Mouse (Mus musculus): ENCODE results near the gene Msln. TPM values are rescaled to one million over a fixed set of nuclear protein-coding genes. Genes with fewer than 3 reads are reported as not detected.

Gene Msln
- polyA plus RNA-seq, 1 experiment from 2014 or later, result 0.24 TPM

DNA sequence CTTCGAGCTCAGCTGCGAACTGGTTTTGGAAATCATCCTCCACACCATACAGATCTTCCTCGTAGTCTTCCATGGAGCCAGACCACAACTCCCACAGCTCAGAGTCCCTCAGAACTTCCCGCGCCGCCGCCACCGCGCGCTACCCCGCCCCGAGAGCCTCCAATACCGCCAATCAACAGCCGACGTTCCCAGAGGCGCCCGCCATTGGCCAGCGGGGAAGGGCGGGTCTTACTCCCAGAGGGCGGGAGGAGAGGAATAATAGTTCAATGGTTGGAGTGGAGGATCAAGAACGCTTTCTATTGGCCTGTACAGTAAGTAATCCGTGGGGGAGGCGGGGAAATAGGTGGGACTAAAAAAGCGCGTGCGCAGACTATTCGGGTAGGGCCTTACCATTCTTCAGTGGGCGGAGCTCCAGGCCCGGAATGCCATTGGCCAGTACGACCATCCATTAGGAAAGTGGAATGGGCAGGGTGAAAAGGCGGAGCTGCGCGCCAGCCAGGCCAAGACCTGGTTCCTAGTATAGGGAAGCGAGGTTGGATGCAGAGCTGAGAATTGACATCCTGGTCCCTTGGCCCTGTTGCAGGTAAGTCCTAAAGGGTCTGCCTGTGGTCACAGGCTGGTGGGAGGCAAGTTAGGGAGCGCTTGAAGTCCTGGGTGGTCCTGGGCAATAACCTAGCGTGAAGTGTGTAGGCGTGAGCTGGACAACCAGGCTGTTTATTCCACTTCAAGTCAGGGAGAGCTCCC, 26.7 kb downstream of the Msln start, which contains the start of the genes Chtf18 and Rpusd1:
TSS of gene Chtf18 (minus strand) at position 155 of the 744 bp plus-strand sequence.
TSS of gene Rpusd1 (plus strand) at position 406 of the 744 bp plus-strand sequence.
- H3K27me3 ChIP-seq (ENCODE audit: control insufficient read depth, insufficient read depth, low read length), result no peaks in the 10 kb centered on the region
- peaks cover 7% of the 10 kb centered on the region; the same call in 1 of the 2 replicates for H3K36me3 ChIP-seq (ENCODE audit: control insufficient read depth, insufficient read depth, low read length)
- peak; percentile 97 for DNase-seq (ENCODE audit: low spot score)
- peaks cover 13% of the 10 kb centered on the region for H3K4me1 ChIP-seq (ENCODE audit: control insufficient read depth, insufficient read depth, low read length)
- peak within 1 kb of the TSS; percentile 79 for H3K9ac ChIP-seq (ENCODE audit: low read length)
- H3K27ac ChIP-seq (replicated peaks; ENCODE audit: low read depth, low read length), result no peak within 1 kb of the TSS
- no peaks in the 10 kb centered on the region for H3K9me3 ChIP-seq (ENCODE audit: control insufficient read depth, low read length)
- peak within 1 kb of the TSS; percentile 80 for H3K4me3 ChIP-seq (ENCODE audit: low read depth, low read length)
- H3K4me2 ChIP-seq (ENCODE audit: low read depth, severe bottlenecking), result peak within 1 kb of the TSS; percentile 97
- WGBS, result under 1% methylated on average over 37 of the region's 37 CpGs
- peak; percentile 97 for ATAC-seq (ENCODE audit: insufficient number of reproducible peaks, low FRiP score, low TSS enrichment, low read depth)

DNA sequence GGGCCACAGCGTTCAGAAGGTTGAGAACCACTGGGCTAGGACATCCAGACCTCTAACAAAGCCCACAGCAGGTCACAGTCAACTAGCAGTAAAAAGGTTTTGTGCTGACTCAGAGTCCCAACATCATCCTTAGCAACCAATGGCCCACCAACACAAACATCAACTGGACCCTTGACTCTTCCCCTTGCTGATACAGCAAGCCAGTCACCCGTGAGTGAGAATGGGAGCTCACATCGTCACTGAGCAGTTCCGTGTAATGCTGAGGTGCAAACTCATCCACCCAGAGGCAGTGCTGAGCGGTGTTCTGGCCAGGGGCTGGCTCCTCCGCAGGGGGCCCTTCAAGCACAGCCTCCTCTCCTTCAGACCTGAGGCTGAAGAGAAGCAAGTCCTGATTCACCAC, 28.9 kb downstream of the Msln start:
- H3K4me3 ChIP-seq (ENCODE audit: low read depth, low read length), result no peak overlapping the region

DNA sequence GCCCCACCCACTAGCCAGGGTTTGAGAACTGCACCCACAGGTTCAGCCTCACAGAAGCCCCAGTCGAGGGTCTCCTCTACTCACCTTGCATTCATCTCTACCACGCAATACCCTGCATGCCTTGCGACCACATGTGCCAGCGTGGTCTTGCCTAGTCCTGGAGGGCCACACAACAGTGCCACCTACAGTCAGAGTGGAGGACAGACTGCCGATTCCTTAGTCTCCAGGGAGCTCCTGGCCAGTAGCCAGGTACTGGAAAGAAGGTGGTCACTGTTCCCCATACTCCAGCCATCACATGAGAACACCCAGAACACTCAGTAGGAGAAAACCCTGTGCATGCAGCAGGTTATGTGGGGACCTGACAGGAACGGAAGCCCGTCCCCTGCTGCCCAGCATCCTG, 30.3 kb downstream of the Msln start:
- no peak overlapping the region for H3K27ac ChIP-seq (replicated peaks; ENCODE audit: low read depth, low read length)
- 85% methylated on average over 7 of the region's 7 CpGs for WGBS
- DNase-seq (ENCODE audit: low spot score) (no peak), ATAC-seq (ENCODE audit: insufficient number of reproducible peaks, low FRiP score, low TSS enrichment, low read depth) (no peak)
- no peak overlapping the region for H3K4me3 ChIP-seq (ENCODE audit: low read depth, low read length)
- H3K36me3 ChIP-seq (ENCODE audit: control insufficient read depth, insufficient read depth, low read length), result peaks cover 18% of the 10 kb centered on the region
- no peak overlapping the region for H3K4me2 ChIP-seq (ENCODE audit: low read depth, severe bottlenecking)
- H3K9me3 ChIP-seq (ENCODE audit: control insufficient read depth, low read length), result no peaks in the 10 kb centered on the region
- no peaks in the 10 kb centered on the region for H3K27me3 ChIP-seq (ENCODE audit: control insufficient read depth, insufficient read depth, low read length)
- H3K4me1 ChIP-seq (ENCODE audit: control insufficient read depth, insufficient read depth, low read length), result peaks cover 13% of the 10 kb centered on the region
- no peak overlapping the region for H3K9ac ChIP-seq (ENCODE audit: low read length)

More for the DNA sequence above, 28.9 kb downstream of the Msln start:
- Histone ChIP-seq H3K4me1 (ENCODE audit: control insufficient read depth, insufficient read depth, low read length) (peaks cover 13% of the 10 kb centered on the region), H3K9me3 (ENCODE audit: control insufficient read depth, low read length) (no peaks in the 10 kb centered on the region), H3K27me3 (ENCODE audit: control insufficient read depth, insufficient read depth, low read length) (no peaks in the 10 kb centered on the region), H3K27ac (replicated peaks; ENCODE audit: low read depth, low read length) (no peak overlapping the region), H3K4me2 (ENCODE audit: low read depth, severe bottlenecking) (no peak overlapping the region), H3K9ac (ENCODE audit: low read length) (no peak overlapping the region), H3K36me3 (ENCODE audit: control insufficient read depth, insufficient read depth, low read length) (peaks cover 13% of the 10 kb centered on the region; the same call in 1 of the 2 replicates)
- no peak for ATAC-seq (ENCODE audit: insufficient number of reproducible peaks, low FRiP score, low TSS enrichment, low read depth)
- 83% methylated on average over 6 of the region's 6 CpGs for WGBS
- DNase-seq (ENCODE audit: low spot score), result no peak

DNA sequence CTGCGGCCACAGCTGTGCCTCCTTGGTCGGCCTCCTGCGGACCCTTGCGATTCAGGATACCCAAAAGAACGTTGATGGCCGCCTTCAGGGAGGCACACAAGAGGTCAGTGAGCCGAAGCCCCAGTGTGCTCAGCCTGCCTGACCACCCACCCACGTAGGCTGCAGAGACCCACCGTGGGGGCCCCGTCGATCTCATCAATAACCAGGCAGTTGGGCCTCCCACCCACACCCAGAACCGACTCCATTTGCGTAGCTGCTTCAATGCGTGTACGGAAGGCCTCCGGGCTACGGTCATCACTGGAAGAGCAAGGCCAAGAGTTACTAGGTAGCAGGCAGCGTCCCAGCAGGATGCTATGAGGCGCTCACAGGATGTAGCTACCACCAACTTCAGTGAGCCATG, 30.7 kb downstream of the Msln start:
- Histone ChIP-seq H3K27ac (replicated peaks; ENCODE audit: low read depth, low read length) (no peak overlapping the region), H3K4me2 (ENCODE audit: low read depth, severe bottlenecking) (no peak overlapping the region), H3K27me3 (ENCODE audit: control insufficient read depth, insufficient read depth, low read length) (no peaks in the 10 kb centered on the region), H3K9ac (ENCODE audit: low read length) (no peak overlapping the region), H3K4me3 (ENCODE audit: low read depth, low read length) (no peak overlapping the region), H3K9me3 (ENCODE audit: control insufficient read depth, low read length) (no peaks in the 10 kb centered on the region), H3K36me3 (ENCODE audit: control insufficient read depth, insufficient read depth, low read length) (peaks cover 18% of the 10 kb centered on the region), H3K4me1 (ENCODE audit: control insufficient read depth, insufficient read depth, low read length) (peaks cover 12% of the 10 kb centered on the region)
- no peak for ATAC-seq (ENCODE audit: insufficient number of reproducible peaks, low FRiP score, low TSS enrichment, low read depth)
- WGBS, result 97% methylated on average over 19 of the region's 19 CpGs
- no peak for DNase-seq (ENCODE audit: low spot score)

- DNase-seq (ENCODE audit: low spot score) (no peak), ATAC-seq (ENCODE audit: insufficient number of reproducible peaks, low FRiP score, low TSS enrichment, low read depth) (no peak)
- Histone ChIP-seq H3K9ac (ENCODE audit: low read length) (no peak overlapping the region), H3K4me2 (ENCODE audit: low read depth, severe bottlenecking) (no peak overlapping the region), H3K27ac (replicated peaks; ENCODE audit: low read depth, low read length) (no peak overlapping the region), H3K4me1 (ENCODE audit: control insufficient read depth, insufficient read depth, low read length) (peaks cover 15% of the 10 kb centered on the region), H3K27me3 (ENCODE audit: control insufficient read depth, insufficient read depth, low read length) (peaks cover 15% of the 10 kb centered on the region), H3K4me3 (ENCODE audit: low read depth, low read length) (no peak overlapping the region), H3K9me3 (ENCODE audit: control insufficient read depth, low read length) (no peaks in the 10 kb centered on the region), H3K36me3 (ENCODE audit: control insufficient read depth, insufficient read depth, low read length) (peaks cover 18% of the 10 kb centered on the region)
- WGBS, result 95% methylated on average over 5 of the region's 5 CpGs
Measured at GRCm38 (mm10) chr17:25721476-25721875, 32.7 kb downstream of the Msln start.

- WGBS, result 16% methylated on average over 6 of the region's 6 CpGs
- no peak for DNase-seq (ENCODE audit: low spot score)
- Histone ChIP-seq H3K9ac (ENCODE audit: low read length) (peak overlapping the region; percentile 41), H3K4me2 (ENCODE audit: low read depth, severe bottlenecking) (peak overlapping the region; percentile 73), H3K9me3 (ENCODE audit: control insufficient read depth, low read length) (no peaks in the 10 kb centered on the region), H3K27me3 (ENCODE audit: control insufficient read depth, insufficient read depth, low read length) (peaks cover 17% of the 10 kb centered on the region), H3K36me3 (ENCODE audit: control insufficient read depth, insufficient read depth, low read length) (peaks cover 13% of the 10 kb centered on the region), H3K4me1 (ENCODE audit: control insufficient read depth, insufficient read depth, low read length) (peaks cover 10% of the 10 kb centered on the region; the same call in 1 of the 2 replicates), H3K27ac (replicated peaks; ENCODE audit: low read depth, low read length) (no peak overlapping the region), H3K4me3 (ENCODE audit: low read depth, low read length) (peak overlapping the region; percentile 28)
- 0 out of 2 replicates have a peak, but pooled peaks have one; percentile 22 for ATAC-seq (ENCODE audit: insufficient number of reproducible peaks, low FRiP score, low TSS enrichment, low read depth)
Measured at GRCm38 (mm10) chr17:25717691-25718090, 36.5 kb downstream of the Msln start.

- ATAC-seq (ENCODE audit: insufficient number of reproducible peaks, low FRiP score, low TSS enrichment, low read depth), result no peak
- no peaks in the 10 kb centered on the region for H3K9me3 ChIP-seq (ENCODE audit: control insufficient read depth, low read length)
- peaks cover 11% of the 10 kb centered on the region for H3K36me3 ChIP-seq (ENCODE audit: control insufficient read depth, insufficient read depth, low read length)
- WGBS, result 1% methylated on average over 44 of the region's 45 CpGs
- H3K27me3 ChIP-seq (ENCODE audit: control insufficient read depth, insufficient read depth, low read length), result peaks cover 17% of the 10 kb centered on the region
- H3K4me1 ChIP-seq (ENCODE audit: control insufficient read depth, insufficient read depth, low read length), result peaks cover 10% of the 10 kb centered on the region; the same call in 1 of the 2 replicates
- peak within 1 kb of the TSS; percentile 28 for H3K4me3 ChIP-seq (ENCODE audit: low read depth, low read length)
- H3K9ac ChIP-seq (ENCODE audit: low read length), result peak within 1 kb of the TSS; percentile 41
- peak within 1 kb of the TSS; percentile 73 for H3K4me2 ChIP-seq (ENCODE audit: low read depth, severe bottlenecking)
- peak; percentile 48 for DNase-seq (ENCODE audit: low spot score)
- H3K27ac ChIP-seq (replicated peaks; ENCODE audit: low read depth, low read length), result no peak within 1 kb of the TSS
Measured at GRCm38 (mm10) chr17:25716711-25717637, 37.2 kb downstream of the Msln start, which contains the start of gene Gng13. Gene Gng13 (plus strand): TSS chr17:25717171.

- no peak for ATAC-seq (ENCODE audit: insufficient number of reproducible peaks, low FRiP score, low TSS enrichment, low read depth)
Measured at GRCm38 (mm10) chr17:25716130-25716529, 38.0 kb downstream of the Msln start.

More at GRCm38 (mm10) chr17:25716130-25716529, 38.0 kb downstream of the Msln start:
- no peaks in the 10 kb centered on the region for H3K9me3 ChIP-seq (ENCODE audit: control insufficient read depth, low read length)
- WGBS, result 6% methylated on average over 6 of the region's 6 CpGs
- H3K4me1 ChIP-seq (ENCODE audit: control insufficient read depth, insufficient read depth, low read length), result peaks cover 10% of the 10 kb centered on the region; the same call in 1 of the 2 replicates
- peak; percentile 34 for DNase-seq (ENCODE audit: low spot score)
- no peak overlapping the region for H3K9ac ChIP-seq (ENCODE audit: low read length)
- no peak overlapping the region for H3K4me3 ChIP-seq (ENCODE audit: low read depth, low read length)
- H3K27me3 ChIP-seq (ENCODE audit: control insufficient read depth, insufficient read depth, low read length), result peaks cover 17% of the 10 kb centered on the region
- H3K4me2 ChIP-seq (ENCODE audit: low read depth, severe bottlenecking), result no peak overlapping the region
- H3K27ac ChIP-seq (replicated peaks; ENCODE audit: low read depth, low read length), result no peak overlapping the region
- peaks cover 7% of the 10 kb centered on the region for H3K36me3 ChIP-seq (ENCODE audit: control insufficient read depth, insufficient read depth, low read length)
